Mouse (Mus musculus) erythroblast, adult 5-6 weeks (primary cell): ENCODE measurements at regions not wholly inside any gene's neighbourhood (a gene's known extent, or its start where the extent isn't known, plus 50 kb on each side); places are given as distances from the start of the nearest gene placed in this dataset.

ENCODE experiments used
- ATAC-seq: replicated peaks from 2 replicates; pipeline ENCODE4 v1.8.0; 2016; ENCODE audit warnings: moderate number of reproducible peaks, mild to moderate bottlenecking, moderate TSS enrichment, inconsistent platforms; ENCODE audit not compliant: poor library complexity, low FRiP score, severe bottlenecking

GRCm38 (mm10) chr4:29034406-29034805 lies 221.5 kb downstream of the Epha7 start:
- ATAC-seq, result no peak

GRCm38 (mm10) chr4:29039993-29040392 lies 227.1 kb downstream of the Epha7 start:
- no peak for ATAC-seq

GRCm38 (mm10) chr4:29068678-29069621 lies 256.0 kb downstream of the Epha7 start:
- no peak for ATAC-seq

- ATAC-seq, result no peak
Observed at GRCm38 (mm10) chr4:29074204-29074603, 261.3 kb downstream of the Epha7 start.

GRCm38 (mm10) chr4:29074851-29075250 lies 261.9 kb downstream of the Epha7 start:
- ATAC-seq, result no peak

GRCm38 (mm10) chr4:29076683-29077082 lies 263.8 kb downstream of the Epha7 start:
- no peak for ATAC-seq

GRCm38 (mm10) chr4:29078391-29078790 lies 265.5 kb downstream of the Epha7 start:
- ATAC-seq, result no peak

GRCm38 (mm10) chr4:29083545-29084290 lies 270.8 kb downstream of the Epha7 start:
- ATAC-seq, result no peak

- no peak for ATAC-seq
Observed at GRCm38 (mm10) chr4:29090949-29091348, 278.0 kb downstream of the Epha7 start.

- ATAC-seq, result no peak
Observed at GRCm38 (mm10) chr4:29091495-29092211, 278.7 kb downstream of the Epha7 start.

- ATAC-seq, result no peak
Observed at GRCm38 (mm10) chr4:29102373-29102772, 289.4 kb downstream of the Epha7 start.

GRCm38 (mm10) chr4:29103414-29103813 lies 290.5 kb downstream of the Epha7 start:
- ATAC-seq, result no peak

- no peak for ATAC-seq
Observed at GRCm38 (mm10) chr4:29112552-29112951, 299.6 kb downstream of the Epha7 start.

GRCm38 (mm10) chr4:29117025-29117424 lies 304.1 kb downstream of the Epha7 start:
- ATAC-seq, result no peak

GRCm38 (mm10) chr4:29117926-29118325 lies 305.0 kb downstream of the Epha7 start:
- no peak for ATAC-seq

GRCm38 (mm10) chr4:29118679-29119479 lies 305.9 kb downstream of the Epha7 start:
- no peak for ATAC-seq

- ATAC-seq, result no peak
Observed at GRCm38 (mm10) chr4:29119480-29120153, 306.7 kb downstream of the Epha7 start.

GRCm38 (mm10) chr4:29123697-29124377 lies 310.9 kb downstream of the Epha7 start:
- ATAC-seq, result peak; percentile 86
